Mouse (Mus musculus): Measurements from ENCODE around the gene Tmem229b. TPM values are rescaled to one million over a fixed set of nuclear protein-coding genes. Genes with fewer than 3 reads are reported as not detected.

Gene Tmem229b
- total and polyA plus RNA-seq, 3 experiments: 13.8 to 20.5 TPM; not detected in 1

DNA sequence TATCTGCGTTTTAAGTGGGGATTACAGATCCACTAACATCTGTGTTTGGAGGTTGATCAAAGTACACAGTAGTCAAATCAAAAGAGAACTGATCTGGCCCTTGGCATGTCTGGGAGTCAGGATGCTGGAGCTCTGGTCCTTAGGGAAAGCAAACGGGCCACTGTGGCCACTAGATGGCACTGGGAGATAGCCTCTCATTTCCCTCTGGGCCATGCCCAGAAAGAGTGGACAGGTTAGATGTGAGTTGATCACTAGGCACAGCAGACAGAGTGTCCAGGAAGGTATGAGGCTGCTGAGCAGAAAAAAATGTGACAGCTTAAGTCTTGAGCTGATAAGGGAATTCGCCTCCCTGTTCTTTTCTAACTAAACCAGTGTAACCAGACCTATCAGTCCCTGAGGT is 15.5 kb upstream of the Tmem229b start:
- Histone ChIP-seq H3K27me3 (ENCODE audit: control insufficient read depth in 1 of 2, insufficient read depth in 2 of 2, low read length in 2 of 2) (peaks cover 0 to 5% of the 10 kb centered on the region in 2 experiments; a peak in 2 of 4 replicates), H3K9ac (ENCODE audit: control insufficient read depth, low read depth, low read length, poor library complexity, severe bottlenecking) (no peak overlapping the region), H3K4me3 (ENCODE audit: control insufficient read depth in 1 of 2, insufficient read depth in 1 of 2, low read depth in 2 of 2, low read length in 2 of 2) (no peak overlapping the region), H3K27ac (ENCODE audit: control insufficient read depth, low read depth, low read length) (no peak overlapping the region), H3K4me1 (ENCODE audit: control insufficient read depth in 1 of 2, insufficient read depth in 2 of 2, low read length in 2 of 2) (peaks cover 0 to 4% of the 10 kb centered on the region in 2 experiments; a peak in 3 of 4 replicates), H3K36me3 (ENCODE audit: control insufficient read depth in 1 of 2, insufficient read depth in 2 of 2, low read length in 2 of 2) (no peaks in the 10 kb centered on the region), H3K79me2 (ENCODE audit: control insufficient read depth, insufficient read depth, low read length, poor library complexity) (no peaks in the 10 kb centered on the region), H3K9me3 (replicated peaks; ENCODE audit: insufficient read depth, low read length) (no peaks in the 10 kb centered on the region)
- peak; percentile 23 for DNase-seq (ENCODE audit: low read depth, low spot score)
- no peak for TF ChIP-seq UBTF (IDR thresholded peaks at IDR 0.05; ENCODE audit: borderline replicate concordance, insufficient read depth, low read depth, low read length)
- peak; percentile 41 to 65 (median 56) for TF ChIP-seq CTCF (IDR thresholded peaks at IDR 0.05 in 2 of 3, conservative IDR thresholded peaks at IDR 0.05 in 1 of 3; ENCODE audit: control insufficient read depth in 1 of 3, insufficient read depth in 1 of 3, low read depth in 2 of 3, low read length in 3 of 3, poor library complexity in 1 of 3, severe bottlenecking in 1 of 3)
- TF ChIP-seq GABPA (IDR thresholded peaks at IDR 0.05; ENCODE audit: low read depth, low read length): no peak
- TF ChIP-seq MEF2A (IDR thresholded peaks at IDR 0.05; ENCODE audit: extremely low read depth, insufficient replicate concordance, low read depth, low read length, poor library complexity, severe bottlenecking): no peak
- TF ChIP-seq ZNF384 (IDR thresholded peaks at IDR 0.05; ENCODE audit: low read depth, low read length): no peak
- no peak for TF ChIP-seq USF1 (IDR thresholded peaks at IDR 0.05; ENCODE audit: low read depth, low read length)
- TF ChIP-seq RAD21 (IDR thresholded peaks at IDR 0.05; ENCODE audit: low read depth, low read length): peak; percentile 54
- peak; percentile 39; the same call in 1 of the 2 replicates for TF ChIP-seq ZC3H11A (IDR thresholded peaks at IDR 0.05; ENCODE audit: low read depth, low read length)
- no peak for TF ChIP-seq HCFC1 (IDR thresholded peaks at IDR 0.05; ENCODE audit: low read depth, low read length)
- no peak for TF ChIP-seq ZMIZ1 (IDR thresholded peaks at IDR 0.05; ENCODE audit: low read depth, low read length)
- no peak for TF ChIP-seq ZKSCAN1 (IDR thresholded peaks at IDR 0.05; ENCODE audit: low read depth, low read length)
- no peak for TF ChIP-seq JUND (IDR thresholded peaks at IDR 0.05; ENCODE audit: low read depth, low read length)
- TF ChIP-seq SMC3 (IDR thresholded peaks at IDR 0.05; ENCODE audit: low read depth, low read length): peak; percentile 49
- no peak for TF ChIP-seq ETS1 (IDR thresholded peaks at IDR 0.05; ENCODE audit: low read depth, low read length)
- no peak for TF ChIP-seq CHD2 (IDR thresholded peaks at IDR 0.05; ENCODE audit: low read length)
- TF ChIP-seq GATA1 (IDR thresholded peaks at IDR 0.05; ENCODE audit: low read depth, low read length): no peak

- Histone ChIP-seq H3K9ac (ENCODE audit: control insufficient read depth, low read depth, low read length, poor library complexity, severe bottlenecking) (no peak overlapping the region), H3K27me3 (ENCODE audit: control insufficient read depth in 1 of 2, insufficient read depth in 2 of 2, low read length in 2 of 2) (peaks cover 0 to under 1% of the 10 kb centered on the region in 2 experiments; a peak in 1 of 4 replicates), H3K4me3 (ENCODE audit: control insufficient read depth in 1 of 2, insufficient read depth in 1 of 2, low read depth in 2 of 2, low read length in 2 of 2) (no peak overlapping the region), H3K36me3 (ENCODE audit: control insufficient read depth in 1 of 2, insufficient read depth in 2 of 2, low read length in 2 of 2) (peaks cover 0 to 9% of the 10 kb centered on the region in 2 experiments; a peak in 2 of 4 replicates), H3K79me2 (ENCODE audit: control insufficient read depth, insufficient read depth, low read length, poor library complexity) (no peaks in the 10 kb centered on the region), H3K27ac (ENCODE audit: control insufficient read depth, low read depth, low read length) (no peak overlapping the region), H3K9me3 (replicated peaks; ENCODE audit: insufficient read depth, low read length) (no peaks in the 10 kb centered on the region), H3K4me1 (ENCODE audit: control insufficient read depth in 1 of 2, insufficient read depth in 2 of 2, low read length in 2 of 2) (peaks cover 9 to 12% of the 10 kb centered on the region in 2 experiments)
- DNase-seq (ENCODE audit: low read depth, low spot score): no peak
- no peak for TF ChIP-seq CHD2 (IDR thresholded peaks at IDR 0.05; ENCODE audit: low read length)
- TF ChIP-seq RAD21 (IDR thresholded peaks at IDR 0.05; ENCODE audit: low read depth, low read length): no peak
- no peak for TF ChIP-seq POLR2AphosphoS5 (IDR thresholded peaks at IDR 0.05; ENCODE audit: borderline replicate concordance, low read depth, low read length)
- no peak for TF ChIP-seq MYB (IDR thresholded peaks at IDR 0.05; ENCODE audit: low read depth, low read length)
- no peak for TF ChIP-seq POLR2AphosphoS2 (IDR thresholded peaks at IDR 0.05; ENCODE audit: low read length)
- no peak for TF ChIP-seq MYC (IDR thresholded peaks at IDR 0.05; ENCODE audit: low read depth, low read length)
- TF ChIP-seq MAFK (IDR thresholded peaks at IDR 0.05; ENCODE audit: borderline replicate concordance, low read depth, low read length): no peak
Observed at GRCm38 (mm10) chr12:79021902-79022301, 14.5 kb upstream of the Tmem229b start.

Measured in MEL (cell line).